Mouse (Mus musculus): ENCODE data around the gene Rap1gap. TPM values are rescaled to one million over a fixed set of nuclear protein-coding genes. Genes with fewer than 3 reads are reported as not detected.
A peak's percentile ranks its signal among the peaks of the same experiment; 100 is the strongest.

The Rap1gap gene
- polyA plus RNA-seq, 1 experiment from 2014 or later: 15.6 TPM

GRCm38 (mm10) chr4:137631596-137631995 lies 32.9 kb upstream of the Rap1gap start:
- Histone ChIP-seq H3K36me3 (replicated peaks; ENCODE audit: insufficient read depth, low read length) (peaks cover 78% of the 10 kb centered on the region), H3K4me2 (ENCODE audit: low read depth, low read length) (no peak overlapping the region), H3K27ac (ENCODE audit: low read depth) (peak overlapping the region; percentile 51; the same call in 1 of the 2 replicates), H3K4me1 (ENCODE audit: insufficient read depth) (no peaks in the 10 kb centered on the region), H3K27me3 (ENCODE audit: insufficient read depth, low read length) (no peaks in the 10 kb centered on the region), H3K9ac (replicated peaks) (no peak overlapping the region), H3K9me3 (ENCODE audit: low read length) (no peaks in the 10 kb centered on the region), H3K4me3 (ENCODE audit: low read depth, low read length) (no peak overlapping the region)
- DNase-seq (no peak), ATAC-seq (no peak)
- TF ChIP-seq CTCF (IDR thresholded peaks at IDR 0.05; ENCODE audit: low read depth) (no peak), EP300 (IDR thresholded peaks at IDR 0.05; ENCODE audit: low read depth) (no peak)
- 59% methylated on average over 3 of the region's 3 CpGs for WGBS (ENCODE audit: insufficient replicate concordance)

- H3K36me3 ChIP-seq (replicated peaks; ENCODE audit: insufficient read depth, low read length): peaks cover 78% of the 10 kb centered on the region
- WGBS (ENCODE audit: insufficient replicate concordance): 70% methylated on average over 4 of the region's 4 CpGs
- H3K4me3 ChIP-seq (ENCODE audit: low read depth, low read length): no peak overlapping the region
- TF ChIP-seq EP300 (IDR thresholded peaks at IDR 0.05; ENCODE audit: low read depth): no peak
- TF ChIP-seq CTCF (IDR thresholded peaks at IDR 0.05; ENCODE audit: low read depth): no peak
- ATAC-seq (no peak), DNase-seq (no peak)
- H3K4me1 ChIP-seq (ENCODE audit: insufficient read depth): no peaks in the 10 kb centered on the region
- H3K9me3 ChIP-seq (ENCODE audit: low read length): no peaks in the 10 kb centered on the region
- no peak overlapping the region for H3K27ac ChIP-seq (ENCODE audit: low read depth)
- H3K27me3 ChIP-seq (ENCODE audit: insufficient read depth, low read length): no peaks in the 10 kb centered on the region
- no peak overlapping the region for H3K9ac ChIP-seq (replicated peaks)
- H3K4me2 ChIP-seq (ENCODE audit: low read depth, low read length): no peak overlapping the region
These were observed 31.1 kb upstream of the Rap1gap start for GRCm38 (mm10) chr4:137633394-137633793.

GRCm38 (mm10) chr4:137636597-137636996 lies 27.9 kb upstream of the Rap1gap start:
- no peak overlapping the region for H3K4me3 ChIP-seq (ENCODE audit: low read depth, low read length)
- H3K4me2 ChIP-seq (ENCODE audit: low read depth, low read length): no peak overlapping the region
- TF ChIP-seq EP300 (IDR thresholded peaks at IDR 0.05; ENCODE audit: low read depth) (no peak), CTCF (IDR thresholded peaks at IDR 0.05; ENCODE audit: low read depth) (peak; percentile 32; the same call in 1 of the 2 replicates)
- no peaks in the 10 kb centered on the region for H3K9me3 ChIP-seq (ENCODE audit: low read length)
- peaks cover 6% of the 10 kb centered on the region; the same call in 1 of the 2 replicates for H3K4me1 ChIP-seq (ENCODE audit: insufficient read depth)
- no peak overlapping the region for H3K9ac ChIP-seq (replicated peaks)
- 85% methylated on average over 3 of the region's 3 CpGs for WGBS (ENCODE audit: insufficient replicate concordance)
- DNase-seq: no peak
- no peak for ATAC-seq
- H3K36me3 ChIP-seq (replicated peaks; ENCODE audit: insufficient read depth, low read length): peaks cover 74% of the 10 kb centered on the region
- H3K27ac ChIP-seq (ENCODE audit: low read depth): no peak overlapping the region
- no peaks in the 10 kb centered on the region for H3K27me3 ChIP-seq (ENCODE audit: insufficient read depth, low read length)

GRCm38 (mm10) chr4:137641556-137641955 lies 23.0 kb upstream of the Rap1gap start:
- Histone ChIP-seq H3K27ac (ENCODE audit: low read depth) (peak overlapping the region; percentile 94), H3K36me3 (replicated peaks; ENCODE audit: insufficient read depth, low read length) (peaks cover 57% of the 10 kb centered on the region), H3K4me3 (ENCODE audit: low read depth, low read length) (no peak overlapping the region), H3K4me1 (ENCODE audit: insufficient read depth) (peaks cover 17% of the 10 kb centered on the region), H3K9me3 (ENCODE audit: low read length) (no peaks in the 10 kb centered on the region), H3K9ac (replicated peaks) (no peak overlapping the region), H3K27me3 (ENCODE audit: insufficient read depth, low read length) (no peaks in the 10 kb centered on the region), H3K4me2 (ENCODE audit: low read depth, low read length) (no peak overlapping the region)
- 45% methylated on average over 5 of the region's 5 CpGs for WGBS (ENCODE audit: insufficient replicate concordance)
- ATAC-seq (peak; percentile 54), DNase-seq (no peak)
- TF ChIP-seq EP300 (IDR thresholded peaks at IDR 0.05; ENCODE audit: low read depth): no peak
- no peak for TF ChIP-seq CTCF (IDR thresholded peaks at IDR 0.05; ENCODE audit: low read depth)

- DNase-seq (no peak), ATAC-seq (peak; percentile 88)
- no peaks in the 10 kb centered on the region for H3K9me3 ChIP-seq (ENCODE audit: low read length)
- no peak overlapping the region for H3K9ac ChIP-seq (replicated peaks)
- peaks cover 55% of the 10 kb centered on the region for H3K36me3 ChIP-seq (replicated peaks; ENCODE audit: insufficient read depth, low read length)
- WGBS (ENCODE audit: insufficient replicate concordance): 61% methylated on average over 2 of the region's 2 CpGs
- peak; percentile 49; the same call in 1 of the 2 replicates for TF ChIP-seq EP300 (IDR thresholded peaks at IDR 0.05; ENCODE audit: low read depth)
- no peak for TF ChIP-seq CTCF (IDR thresholded peaks at IDR 0.05; ENCODE audit: low read depth)
- peaks cover 17% of the 10 kb centered on the region for H3K4me1 ChIP-seq (ENCODE audit: insufficient read depth)
- H3K27ac ChIP-seq (ENCODE audit: low read depth): peak overlapping the region; percentile 94
- H3K27me3 ChIP-seq (ENCODE audit: insufficient read depth, low read length): no peaks in the 10 kb centered on the region
- no peak overlapping the region for H3K4me3 ChIP-seq (ENCODE audit: low read depth, low read length)
- no peak overlapping the region for H3K4me2 ChIP-seq (ENCODE audit: low read depth, low read length)
These were observed 22.4 kb upstream of the Rap1gap start for GRCm38 (mm10) chr4:137642101-137642500.

- H3K4me3 ChIP-seq (ENCODE audit: low read depth, low read length): no peak overlapping the region
- H3K9ac ChIP-seq (replicated peaks): no peak overlapping the region
- peaks cover 17% of the 10 kb centered on the region for H3K4me1 ChIP-seq (ENCODE audit: insufficient read depth)
- no peak for TF ChIP-seq EP300 (IDR thresholded peaks at IDR 0.05; ENCODE audit: low read depth)
- TF ChIP-seq CTCF (IDR thresholded peaks at IDR 0.05; ENCODE audit: low read depth): no peak
- 0 out of 2 replicates have a peak, but pooled peaks have one; percentile 33 for ATAC-seq
- H3K36me3 ChIP-seq (replicated peaks; ENCODE audit: insufficient read depth, low read length): peaks cover 55% of the 10 kb centered on the region
- H3K9me3 ChIP-seq (ENCODE audit: low read length): no peaks in the 10 kb centered on the region
- DNase-seq: no peak
- no peaks in the 10 kb centered on the region for H3K27me3 ChIP-seq (ENCODE audit: insufficient read depth, low read length)
- no peak overlapping the region for H3K4me2 ChIP-seq (ENCODE audit: low read depth, low read length)
- WGBS (ENCODE audit: insufficient replicate concordance): 82% methylated on average over 2 of the region's 2 CpGs
- peak overlapping the region; percentile 94 for H3K27ac ChIP-seq (ENCODE audit: low read depth)
These were observed 21.1 kb upstream of the Rap1gap start for GRCm38 (mm10) chr4:137643459-137643858.

- no peak overlapping the region for H3K27ac ChIP-seq (ENCODE audit: low read depth)
- H3K9ac ChIP-seq (replicated peaks): no peak overlapping the region
- peaks cover 63% of the 10 kb centered on the region for H3K36me3 ChIP-seq (replicated peaks; ENCODE audit: insufficient read depth, low read length)
- H3K4me2 ChIP-seq (ENCODE audit: low read depth, low read length): no peak overlapping the region
- no peak for DNase-seq
- no peaks in the 10 kb centered on the region for H3K9me3 ChIP-seq (ENCODE audit: low read length)
- peaks cover 17% of the 10 kb centered on the region for H3K4me1 ChIP-seq (ENCODE audit: insufficient read depth)
- no peaks in the 10 kb centered on the region for H3K27me3 ChIP-seq (ENCODE audit: insufficient read depth, low read length)
- TF ChIP-seq EP300 (IDR thresholded peaks at IDR 0.05; ENCODE audit: low read depth): no peak
- no peak for TF ChIP-seq CTCF (IDR thresholded peaks at IDR 0.05; ENCODE audit: low read depth)
- no peak overlapping the region for H3K4me3 ChIP-seq (ENCODE audit: low read depth, low read length)
- ATAC-seq: no peak
These were observed 18.3 kb upstream of the Rap1gap start for GRCm38 (mm10) chr4:137646262-137646661.
